Mouse (Mus musculus): ENCODE results near the gene Cdc123.

DNA sequence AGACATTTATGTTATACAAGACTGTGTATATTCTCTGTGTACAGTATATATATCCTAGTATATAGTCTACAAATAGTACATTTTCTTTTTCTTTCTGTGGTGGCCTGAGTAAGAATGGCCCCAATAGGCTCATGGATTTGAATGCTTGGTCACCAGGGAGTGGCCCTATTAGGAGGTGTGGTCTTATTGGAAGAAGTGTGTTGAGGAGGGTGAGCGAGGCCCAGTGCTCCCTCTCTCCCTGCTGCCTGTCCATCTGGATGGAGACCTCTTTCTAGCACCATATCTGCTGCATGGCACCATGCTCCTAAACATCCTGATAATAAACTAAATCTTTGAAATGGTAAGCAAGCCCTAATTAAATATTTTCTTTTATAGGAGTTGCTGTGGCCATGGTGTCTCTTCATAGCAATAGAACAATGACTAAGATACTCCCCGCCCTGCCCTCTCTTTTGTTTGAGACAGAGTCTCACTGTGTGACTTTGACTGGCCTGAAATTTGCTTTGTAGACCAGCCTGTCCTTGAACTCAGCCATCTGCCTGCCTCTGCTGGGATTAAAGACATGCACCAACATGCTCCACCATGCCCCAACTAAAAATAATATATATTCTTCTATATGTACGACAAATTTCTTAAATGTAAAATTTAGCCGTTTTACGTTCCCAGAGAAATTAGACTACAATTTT is 34.8 kb downstream of the Cdc123 start:
- no peak for TF ChIP-seq CTCF (IDR thresholded peaks at IDR 0.05; ENCODE audit: low read depth, low read length)
- no peak for TF ChIP-seq POLR2A (IDR thresholded peaks at IDR 0.05; ENCODE audit: extremely low read depth, insufficient read depth, low read length)
